Mouse (Mus musculus) midbrain, embryonic 15.5 days (tissue): Measurements from ENCODE around the gene Fbxl14. TPM values are rescaled to one million over a fixed set of nuclear protein-coding genes. Genes with fewer than 3 reads are reported as not detected.

Source experiments
- ATAC-seq: fragments of 200-750 bp; cut with Nextera tagmentation; replicated peaks from 2 replicates; pipeline ENCODE4 v1.8.0; 2017; ENCODE audit warnings: moderate TSS enrichment
- H3K27ac ChIP-seq: fragments of 300-500 bp; sonication (generic); 2 replicates; pipeline ENCODE4 v1.5.1; 2015; ENCODE audit warnings: mild to moderate bottlenecking, inconsistent platforms
- H3K27me3 ChIP-seq: fragments of 300-500 bp; sonication (generic); replicated peaks from 2 replicates; pipeline ENCODE4 v1.6.1; 2015; ENCODE audit warnings: inconsistent platforms
- H3K36me3 ChIP-seq: fragments of 300-500 bp; sonication (generic); replicated peaks from 2 replicates; pipeline ENCODE4 v1.6.1; 2015; ENCODE audit warnings: inconsistent platforms
- H3K4me1 ChIP-seq: fragments of 300-500 bp; sonication (generic); 2 replicates; pipeline ENCODE4 v1.6.1; 2015; ENCODE audit warnings: inconsistent platforms
- H3K4me2 ChIP-seq: fragments of 300-500 bp; sonication (generic); 2 replicates; pipeline ENCODE4 v1.6.1; 2015; ENCODE audit warnings: inconsistent platforms, mild to moderate bottlenecking, moderate library complexity
- H3K4me3 ChIP-seq: fragments of 300-500 bp; sonication (generic); 2 replicates; pipeline ENCODE4 v1.5.1; 2015; ENCODE audit warnings: mild to moderate bottlenecking, inconsistent platforms
- H3K9ac ChIP-seq: fragments of 300-500 bp; sonication (generic); 2 replicates; pipeline ENCODE4 v1.6.1; 2015; ENCODE audit warnings: mild to moderate bottlenecking, inconsistent platforms
- H3K9me3 ChIP-seq: fragments of 300-500 bp; sonication (generic); 2 replicates; pipeline ENCODE4 v1.6.1; 2016; ENCODE audit warnings: inconsistent platforms
- WGBS: fragments of 180-500 bp; shearing (Covaris S2); methylation state at CpG from one replicate; pipeline ENCODE4 v1.1.7; 2015; ENCODE audit warnings: mixed read lengths; 5-methylcytosine and 5-hydroxymethylcytosine counted together
- polyA plus RNA-seq: library from polyadenylated mRNA; unstranded; fragments of >200 nt; fragmentation: Nextera tagmentation; extraction: Ambion mirVana; gene quantifications from 2 replicates; pipeline ENCODE4 v1.2.1, GENCODE M21; 2015

Gene Fbxl14
- polyA plus RNA-seq, 1 experiment from 2014 or later: 2.5 TPM

- WGBS: 93% methylated on average over 7 of the region's 7 CpGs
- H3K36me3 ChIP-seq: 0 out of 2 replicates have a peak, but pooled peaks cover 5% of the 10 kb centered on the region
- H3K4me2 ChIP-seq: no peak overlapping the region
- H3K4me1 ChIP-seq: peaks cover 44% of the 10 kb centered on the region
- H3K9me3 ChIP-seq: no peaks in the 10 kb centered on the region
- H3K9ac ChIP-seq: no peak overlapping the region
- no peaks in the 10 kb centered on the region for H3K27me3 ChIP-seq
- H3K4me3 ChIP-seq: no peak overlapping the region
- no peak overlapping the region for H3K27ac ChIP-seq
- no peak for ATAC-seq
These were observed 7.6 kb downstream of the Fbxl14 start for GRCm38 (mm10) chr6:119487085-119487458.

GRCm38 (mm10) chr6:119487619-119488018, 8.2 kb downstream of the Fbxl14 start:
- Histone ChIP-seq H3K4me1 (peaks cover 44% of the 10 kb centered on the region), H3K4me3 (no peak overlapping the region), H3K27ac (no peak overlapping the region), H3K4me2 (no peak overlapping the region), H3K36me3 (0 out of 2 replicates have a peak, but pooled peaks cover 5% of the 10 kb centered on the region), H3K9ac (no peak overlapping the region), H3K27me3 (no peaks in the 10 kb centered on the region), H3K9me3 (no peaks in the 10 kb centered on the region)
- WGBS: 93% methylated on average over 9 of the region's 9 CpGs
- no peak for ATAC-seq

GRCm38 (mm10) chr6:119489765-119490164, 10.3 kb downstream of the Fbxl14 start:
- WGBS: 3% methylated on average over 5 of the region's 5 CpGs
- ATAC-seq: peak; percentile 25; the same call in 1 of the 2 replicates
- H3K4me3 ChIP-seq: no peak overlapping the region
- peaks cover 23% of the 10 kb centered on the region for H3K4me1 ChIP-seq
- H3K27me3 ChIP-seq: no peaks in the 10 kb centered on the region
- no peak overlapping the region for H3K9ac ChIP-seq
- H3K36me3 ChIP-seq: 0 out of 2 replicates have a peak, but pooled peaks cover under 1% of the 10 kb centered on the region
- H3K9me3 ChIP-seq: no peaks in the 10 kb centered on the region
- no peak overlapping the region for H3K27ac ChIP-seq
- H3K4me2 ChIP-seq: no peak overlapping the region

- Histone ChIP-seq H3K9ac (no peak overlapping the region), H3K4me2 (peak overlapping the region; percentile 35), H3K36me3 (no peaks in the 10 kb centered on the region), H3K4me3 (no peak overlapping the region), H3K4me1 (peaks cover 23% of the 10 kb centered on the region), H3K9me3 (no peaks in the 10 kb centered on the region), H3K27me3 (no peaks in the 10 kb centered on the region), H3K27ac (no peak overlapping the region)
- 5% methylated on average over 11 of the region's 11 CpGs for WGBS
- peak; percentile 16; the same call in 1 of the 2 replicates for ATAC-seq
These were observed 11.1 kb downstream of the Fbxl14 start for GRCm38 (mm10) chr6:119490549-119490948.

- no peak; the same call in 1 of the 2 replicates for ATAC-seq
- no peaks in the 10 kb centered on the region for H3K27me3 ChIP-seq
- H3K4me2 ChIP-seq: peak overlapping the region; percentile 35
- H3K4me1 ChIP-seq: peaks cover 23% of the 10 kb centered on the region
- no peak overlapping the region for H3K9ac ChIP-seq
- H3K27ac ChIP-seq: no peak overlapping the region
- no peaks in the 10 kb centered on the region for H3K9me3 ChIP-seq
- no peaks in the 10 kb centered on the region for H3K36me3 ChIP-seq
- H3K4me3 ChIP-seq: no peak overlapping the region
- 12% methylated on average over 11 of the region's 11 CpGs for WGBS
These were observed 11.5 kb downstream of the Fbxl14 start for GRCm38 (mm10) chr6:119491006-119491405.

- H3K27me3 ChIP-seq: no peaks in the 10 kb centered on the region
- H3K36me3 ChIP-seq: no peaks in the 10 kb centered on the region
- H3K9ac ChIP-seq: no peak overlapping the region
- H3K27ac ChIP-seq: peak overlapping the region; percentile 3; the same call in 1 of the 2 replicates
- ATAC-seq: peak; percentile 29; the same call in 1 of the 2 replicates
- 21% methylated on average over 9 of the region's 9 CpGs for whole genome bisulfite sequencing
- no peaks in the 10 kb centered on the region for H3K9me3 ChIP-seq
- H3K4me1 ChIP-seq: peaks cover 23% of the 10 kb centered on the region
- H3K4me2 ChIP-seq: no peak overlapping the region
- no peak overlapping the region for H3K4me3 ChIP-seq
These were observed 12.6 kb downstream of the Fbxl14 start for GRCm38 (mm10) chr6:119491997-119492629.

GRCm38 (mm10) chr6:119492630-119493014, 13.2 kb downstream of the Fbxl14 start:
- no peak for ATAC-seq
- no peak overlapping the region for H3K4me2 ChIP-seq
- no peaks in the 10 kb centered on the region for H3K27me3 ChIP-seq
- no peaks in the 10 kb centered on the region for H3K36me3 ChIP-seq
- H3K9me3 ChIP-seq: no peaks in the 10 kb centered on the region
- peaks cover 23% of the 10 kb centered on the region for H3K4me1 ChIP-seq
- no peak overlapping the region for H3K27ac ChIP-seq
- WGBS: 18% methylated on average over 7 of the region's 7 CpGs
- no peak overlapping the region for H3K9ac ChIP-seq
- no peak overlapping the region for H3K4me3 ChIP-seq

- no peak for ATAC-seq
- 16% methylated on average over 5 of the region's 5 CpGs for WGBS
These were observed 19.8 kb downstream of the Fbxl14 start for GRCm38 (mm10) chr6:119499271-119499670.

GRCm38 (mm10) chr6:119500086-119500485, 20.6 kb downstream of the Fbxl14 start:
- Histone ChIP-seq H3K9ac (no peak overlapping the region), H3K4me1 (no peaks in the 10 kb centered on the region), H3K36me3 (no peaks in the 10 kb centered on the region), H3K9me3 (no peaks in the 10 kb centered on the region), H3K27me3 (no peaks in the 10 kb centered on the region), H3K4me2 (no peak overlapping the region), H3K27ac (no peak overlapping the region), H3K4me3 (no peak overlapping the region)
- 56% methylated on average over 5 of the region's 5 CpGs for WGBS
- no peak for ATAC-seq

More at GRCm38 (mm10) chr6:119499271-119499670, 19.8 kb downstream of the Fbxl14 start:
- H3K4me1 ChIP-seq: no peaks in the 10 kb centered on the region
- no peak overlapping the region for H3K9ac ChIP-seq
- no peaks in the 10 kb centered on the region for H3K9me3 ChIP-seq
- H3K4me2 ChIP-seq: no peak overlapping the region
- H3K36me3 ChIP-seq: no peaks in the 10 kb centered on the region
- H3K4me3 ChIP-seq: no peak overlapping the region
- no peaks in the 10 kb centered on the region for H3K27me3 ChIP-seq
- H3K27ac ChIP-seq: no peak overlapping the region

- ATAC-seq: no peak
- H3K9ac ChIP-seq: no peak overlapping the region
These were observed 22.6 kb downstream of the Fbxl14 start for GRCm38 (mm10) chr6:119502031-119502430.

GRCm38 (mm10) chr6:119504756-119505155, 25.3 kb downstream of the Fbxl14 start:
- no peak overlapping the region for H3K4me2 ChIP-seq
- no peak overlapping the region for H3K4me3 ChIP-seq
- ATAC-seq: no peak
- no peak overlapping the region for H3K9ac ChIP-seq
- H3K27ac ChIP-seq: no peak overlapping the region
- WGBS: 90% methylated on average over 8 of the region's 8 CpGs
- no peaks in the 10 kb centered on the region for H3K4me1 ChIP-seq
- no peaks in the 10 kb centered on the region for H3K36me3 ChIP-seq
- H3K27me3 ChIP-seq: no peaks in the 10 kb centered on the region
- H3K9me3 ChIP-seq: no peaks in the 10 kb centered on the region

More at GRCm38 (mm10) chr6:119502031-119502430, 22.6 kb downstream of the Fbxl14 start:
- H3K4me1 ChIP-seq: no peaks in the 10 kb centered on the region
- no peak overlapping the region for H3K27ac ChIP-seq
- no peak overlapping the region for H3K4me2 ChIP-seq
- H3K36me3 ChIP-seq: no peaks in the 10 kb centered on the region
- WGBS: 46% methylated on average over 9 of the region's 9 CpGs
- no peak overlapping the region for H3K4me3 ChIP-seq
- H3K9me3 ChIP-seq: no peaks in the 10 kb centered on the region
- no peaks in the 10 kb centered on the region for H3K27me3 ChIP-seq

- H3K36me3 ChIP-seq: no peaks in the 10 kb centered on the region
- WGBS: 58% methylated on average over 9 of the region's 9 CpGs
- no peaks in the 10 kb centered on the region for H3K4me1 ChIP-seq
- no peak for ATAC-seq
- H3K27me3 ChIP-seq: no peaks in the 10 kb centered on the region
- no peak overlapping the region for H3K9ac ChIP-seq
- H3K4me3 ChIP-seq: no peak overlapping the region
- H3K4me2 ChIP-seq: no peak overlapping the region
- no peak overlapping the region for H3K27ac ChIP-seq
- no peaks in the 10 kb centered on the region for H3K9me3 ChIP-seq
These were observed 26.2 kb downstream of the Fbxl14 start for GRCm38 (mm10) chr6:119505525-119506225.
